18 mouse cellular contexts compared by ENCODE assay signal in the genomic region with DNA sequence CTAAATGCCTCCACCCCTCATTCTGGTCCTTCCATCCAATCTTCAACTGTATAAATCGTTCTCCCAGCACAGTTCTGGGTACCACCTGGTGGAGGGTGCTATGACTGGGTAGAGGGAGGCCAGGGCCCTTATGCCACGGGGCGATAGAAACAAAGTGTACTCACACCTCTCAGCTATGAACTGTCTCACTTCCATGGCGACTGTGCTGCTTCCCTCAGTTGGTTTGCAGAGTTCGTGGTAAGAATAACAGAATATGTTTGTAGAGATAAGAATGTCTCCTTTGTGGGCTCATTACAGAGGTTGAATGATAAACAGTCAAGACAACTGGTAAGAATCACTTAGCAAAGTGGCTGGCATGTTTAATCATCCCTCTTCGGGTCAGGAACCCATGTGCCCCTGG.
DNase-seq lines count a peak whose midpoint lies in the region; ATAC-seq and TF ChIP-seq lines count a peak whose summit lies in the region.
"Had no signal": no experiment of that assay in that cellular context is flagged by ENCODE, and none has a peak within 500 bp of the region (broad histone marks: within the 10 kb centered on the region; RNA-seq: fewer than 3 reads in every experiment).

No protein-coding gene starts in this region.

- WGBS in cerebellum, adult 2 months: 81% methylated on average over 6 of the region's 6 CpGs
- WGBS in heart, adult 2 months: 45% methylated on average over 6 of the region's 6 CpGs
- 81% methylated on average over 6 of the region's 6 CpGs for WGBS in midbrain, embryonic 11.5 days
- WGBS in midbrain, embryonic 10.5 days: 82% methylated on average over 6 of the region's 6 CpGs

- intact Hi-C loops in heart, adult 2 months (cut with DNase I): loop anchor here (10.0 kb wide), 1 partner anchor 124 kb away; no protein-coding TSS in a partner anchor
- intact Hi-C loops in heart, postnatal 36 days (cut with DNase I): loop anchor here (2.0 kb wide), 1 partner anchor 18 kb away; no protein-coding TSS in a partner anchor

- no peak overlapping the region for H3K4me2 ChIP-seq in midbrain, embryonic 11.5 days
- H3K4me2 ChIP-seq: embryonic facial prominence, embryonic 15.5 days; forebrain, embryonic 12.5 days; hindbrain, embryonic 13.5 days; intestine, embryonic 15.5 days had no signal

- no peaks in the 10 kb centered on the region for H3K9me3 ChIP-seq in midbrain, embryonic 11.5 days (ENCODE audit: control insufficient read depth, low read length)
- no peaks in the 10 kb centered on the region for H3K9me3 ChIP-seq in midbrain, embryonic 10.5 days (replicated peaks)
- H3K9me3 ChIP-seq: embryonic facial prominence, embryonic 15.5 days; forebrain, embryonic 12.5 days; G1E; hindbrain, embryonic 13.5 days; intestine, embryonic 15.5 days had no signal

- no peaks in the 10 kb centered on the region for H3K27me3 ChIP-seq in cerebellum, adult 2 months (ENCODE audit: control insufficient read depth, insufficient read depth, low read length)
- no peaks in the 10 kb centered on the region for H3K27me3 ChIP-seq in heart, adult 2 months (ENCODE audit: control insufficient read depth, insufficient read depth, low read length)
- no peaks in the 10 kb centered on the region for H3K27me3 ChIP-seq in midbrain, embryonic 11.5 days (ENCODE audit: control insufficient read depth, insufficient read depth, low read length)
- no peaks in the 10 kb centered on the region for H3K27me3 ChIP-seq in midbrain, embryonic 10.5 days (ENCODE audit: low read depth, poor library complexity, severe bottlenecking)
- H3K27me3 ChIP-seq: embryonic facial prominence, embryonic 15.5 days; forebrain, embryonic 12.5 days; hindbrain, embryonic 13.5 days; intestine, embryonic 15.5 days had no signal

- no peak for ATAC-seq in midbrain, embryonic 11.5 days (ENCODE audit: low FRiP score)
- ATAC-seq in megakaryocyte progenitor cell, adult 5-6 weeks (replicated peaks; ENCODE audit: poor library complexity): peak; percentile 62
- ATAC-seq: CD4-positive, CD25-positive, alpha-beta regulatory T cell, adult 4 months had no signal

- TF ChIP-seq EP300 in heart, adult 2 months (IDR thresholded peaks at IDR 0.05; ENCODE audit: insufficient read depth, low read depth, low read length): no peak

- H3K27ac ChIP-seq in cerebellum, adult 2 months (ENCODE audit: insufficient read depth, low read length): peak overlapping the region; percentile 30; the same call in 1 of the 2 replicates
- peak overlapping the region; percentile 88 for H3K27ac ChIP-seq in heart, adult 2 months
- H3K27ac ChIP-seq in midbrain, embryonic 11.5 days (ENCODE audit: low read depth, low read length): no peak overlapping the region
- H3K27ac ChIP-seq in midbrain, embryonic 10.5 days (replicated peaks): no peak overlapping the region
- H3K27ac ChIP-seq: embryonic facial prominence, embryonic 15.5 days; hindbrain, embryonic 13.5 days; intestine, embryonic 15.5 days had no signal

- TF ChIP-seq POLR2A in cerebellum, adult 2 months (IDR thresholded peaks at IDR 0.05; ENCODE audit: borderline replicate concordance, insufficient read depth, low read length): no peak
- TF ChIP-seq POLR2A in heart, adult 2 months (IDR thresholded peaks at IDR 0.05; ENCODE audit: insufficient read depth, low read depth, low read length): no peak

- no peak for DNase-seq in cerebellum, adult 2 months
- DNase-seq in cerebellum, adult 9-11 months: no peak
- DNase-seq in heart, adult 2 months: no peak
- DNase-seq in heart, postnatal 36 days: no peak
- peak; percentile 19 for DNase-seq in midbrain, embryonic 11.5 days (ENCODE audit: low spot score, missing footprints)
- no peak for DNase-seq in midbrain, embryonic 10.5 days (ENCODE audit: low spot score)
- DNase-seq in adrenal gland, postnatal 10 days: no peak
- DNase-seq: adrenal gland, adult 8-10 months; B cell, adult 2 months; embryo, embryonic 11 days had no signal

- no peak overlapping the region for H3K4me3 ChIP-seq in cerebellum, adult 2 months (replicated peaks; ENCODE audit: insufficient read depth, low read depth, low read length)
- H3K4me3 ChIP-seq in heart, adult 2 months: no peak overlapping the region
- no peak overlapping the region for H3K4me3 ChIP-seq in midbrain, embryonic 11.5 days (ENCODE audit: low read depth, low read length)
- H3K4me3 ChIP-seq in midbrain, embryonic 10.5 days: no peak overlapping the region
- H3K4me3 ChIP-seq: embryonic facial prominence, embryonic 15.5 days; erythroblast, embryonic 14.5 days; forebrain, embryonic 12.5 days; hindbrain, embryonic 13.5 days; intestine, embryonic 15.5 days had no signal

- H3K79me2 ChIP-seq in heart, adult 2 months (replicated peaks; ENCODE audit: control insufficient read depth, insufficient read depth, low read length): no peaks in the 10 kb centered on the region

- TF ChIP-seq CTCF in cerebellum, adult 2 months (IDR thresholded peaks at IDR 0.05; ENCODE audit: borderline replicate concordance, insufficient read depth, low read depth, low read length): no peak
- no peak for TF ChIP-seq CTCF in heart, adult 2 months (IDR thresholded peaks at IDR 0.05)

- H3K4me1 ChIP-seq in cerebellum, adult 2 months (ENCODE audit: control insufficient read depth, insufficient read depth, low read length): peaks cover 30% of the 10 kb centered on the region
- H3K4me1 ChIP-seq in heart, adult 2 months (ENCODE audit: control insufficient read depth, insufficient read depth, low read length): peaks cover 3% of the 10 kb centered on the region
- H3K4me1 ChIP-seq in midbrain, embryonic 11.5 days (ENCODE audit: control insufficient read depth, insufficient read depth, low read length): no peaks in the 10 kb centered on the region
- H3K4me1 ChIP-seq in midbrain, embryonic 10.5 days: peaks cover 11% of the 10 kb centered on the region; the same call in 1 of the 2 replicates
- H3K4me1 ChIP-seq: embryonic facial prominence, embryonic 15.5 days; intestine, embryonic 15.5 days had no signal

- H3K9ac ChIP-seq in heart, adult 2 months (ENCODE audit: low read depth, low read length): no peak overlapping the region
- H3K9ac ChIP-seq in midbrain, embryonic 11.5 days (ENCODE audit: low read length): no peak overlapping the region
- H3K9ac ChIP-seq: embryonic facial prominence, embryonic 15.5 days; forebrain, embryonic 12.5 days; hindbrain, embryonic 13.5 days; intestine, embryonic 15.5 days had no signal

- no peaks in the 10 kb centered on the region for H3K36me3 ChIP-seq in heart, adult 2 months (ENCODE audit: control insufficient read depth, insufficient read depth, low read length)
- H3K36me3 ChIP-seq in midbrain, embryonic 11.5 days (ENCODE audit: control insufficient read depth, insufficient read depth, low read length): no peaks in the 10 kb centered on the region
- no peaks in the 10 kb centered on the region for H3K36me3 ChIP-seq in midbrain, embryonic 10.5 days
- H3K36me3 ChIP-seq: embryonic facial prominence, embryonic 15.5 days; forebrain, embryonic 12.5 days; G1E; hindbrain, embryonic 13.5 days; intestine, embryonic 15.5 days had no signal

Comparison
In these comparisons a context has a peak if more than half of its experiments do, and no peak if none do; other contexts are left out.
1. H3K27ac ChIP-seq: peak in cerebellum, adult 2 months (single experiment) and heart, adult 2 months (single experiment); none in midbrain, embryonic 11.5 days (single experiment) and midbrain, embryonic 10.5 days (single experiment).